Mouse (Mus musculus) T-cell, adult 2 months (primary cell): ENCODE data around the gene Npepps.
"Not testable (repeated sequence)": the region's sequence is repeated elsewhere in the genome, so short reads cannot be mapped to it uniquely, and the experiment has no call there.

Experiments
- DNase-seq: peaks from one replicate; pipeline ENCODE4 v3.0.0; 2022; ENCODE audit warnings: low spot score

Gene Npepps

GRCm38 (mm10) chr11:97280216-97280861 is at the start of gene Npepps:
Npepps (minus strand) TSS chr11:97280638.
- peak; percentile 78 for DNase-seq

GRCm38 (mm10) chr11:97328148-97328547 is 47.7 kb upstream of the Npepps start:
- peak; percentile 16 for DNase-seq

GRCm38 (mm10) chr11:97325224-97325623 is 44.8 kb upstream of the Npepps start:
- no peak for DNase-seq

- not testable (repeated sequence) for DNase-seq
Measured at GRCm38 (mm10) chr11:97321894-97322600, 41.6 kb upstream of the Npepps start.

GRCm38 (mm10) chr11:97321197-97321596 is 40.8 kb upstream of the Npepps start:
- DNase-seq, result no peak

GRCm38 (mm10) chr11:97315504-97316503 is 35.4 kb upstream of the Npepps start, which contains the start of gene Mrpl45:
Mrpl45 (plus strand) TSS chr11:97315716.
- DNase-seq, result peak; percentile 98

DNA sequence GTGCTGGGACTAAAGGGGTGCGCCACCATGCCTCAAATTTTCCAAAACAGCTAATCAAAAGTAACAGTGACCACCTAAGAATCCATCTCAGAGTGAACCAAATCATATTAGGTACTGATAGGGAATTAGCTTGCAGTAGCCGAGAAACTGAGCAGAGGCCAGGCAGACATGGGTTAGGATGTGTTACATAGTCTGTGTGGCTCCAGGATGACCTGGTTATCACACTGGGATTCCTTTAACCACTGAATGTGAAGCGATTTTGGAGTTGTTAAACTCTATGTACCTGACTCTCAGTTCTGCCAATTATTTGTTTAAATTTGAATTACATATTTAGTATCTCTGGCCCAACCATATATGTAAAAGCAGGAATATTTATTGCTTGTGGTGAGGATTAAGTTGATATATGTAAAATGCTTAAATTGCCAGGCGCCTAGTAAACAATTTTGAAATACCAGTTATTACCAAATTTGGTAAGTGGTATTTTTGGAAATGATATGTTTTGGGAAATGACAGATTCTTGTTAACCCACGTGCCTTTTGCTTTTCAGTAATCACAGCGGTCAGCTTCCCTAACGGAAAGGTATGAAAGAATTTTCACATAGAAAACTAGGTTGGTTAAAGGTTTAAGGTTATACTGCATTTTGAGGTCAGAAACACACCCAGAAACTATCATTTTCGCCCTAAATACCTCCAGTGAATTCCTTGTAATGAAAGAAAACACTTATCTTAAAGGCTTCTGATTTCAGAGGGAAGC is 34.5 kb upstream of the Npepps start:
- no peak for DNase-seq

GRCm38 (mm10) chr11:97314110-97314509 is 33.7 kb upstream of the Npepps start:
- DNase-seq, result peak; percentile 12

GRCm38 (mm10) chr11:97312871-97313270 is 32.4 kb upstream of the Npepps start:
- not testable (repeated sequence) for DNase-seq

DNA sequence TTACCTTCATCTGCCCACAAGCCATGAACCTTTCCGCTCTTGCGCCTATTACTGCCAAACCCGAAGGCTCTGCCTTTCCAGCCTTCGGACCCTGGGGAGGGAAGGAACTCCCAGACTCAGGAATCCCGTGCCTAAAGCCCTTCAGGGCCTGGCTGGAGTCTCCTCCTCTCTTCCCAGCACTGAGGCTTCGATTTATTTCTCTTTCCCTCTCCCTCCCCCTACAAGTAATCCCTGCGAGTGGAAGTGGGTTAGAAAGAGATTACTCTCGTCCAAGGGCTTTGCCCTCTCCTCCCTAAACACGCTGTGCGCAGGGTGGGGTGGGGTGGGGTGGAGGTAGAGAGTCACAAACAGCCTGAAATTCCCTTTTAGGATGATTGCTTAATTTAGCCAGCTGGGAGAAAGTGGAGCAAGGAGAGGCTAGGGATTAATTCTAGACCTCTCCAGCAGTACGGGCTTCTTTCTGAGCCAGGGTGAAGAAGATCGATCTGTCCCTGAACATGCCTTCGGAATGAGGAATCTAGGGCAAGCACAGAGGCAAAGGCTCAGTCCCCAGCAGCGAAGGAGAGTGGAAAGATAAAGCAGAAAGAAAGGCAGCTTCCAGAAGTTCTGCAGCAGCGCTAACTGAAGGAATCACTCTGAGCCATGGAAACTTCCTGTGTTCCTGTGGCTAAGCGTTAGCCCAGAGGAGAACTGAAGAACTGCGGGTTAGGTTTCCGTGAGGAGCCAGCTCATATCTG is 30.6 kb upstream of the Npepps start:
- DNase-seq, result no peak

DNA sequence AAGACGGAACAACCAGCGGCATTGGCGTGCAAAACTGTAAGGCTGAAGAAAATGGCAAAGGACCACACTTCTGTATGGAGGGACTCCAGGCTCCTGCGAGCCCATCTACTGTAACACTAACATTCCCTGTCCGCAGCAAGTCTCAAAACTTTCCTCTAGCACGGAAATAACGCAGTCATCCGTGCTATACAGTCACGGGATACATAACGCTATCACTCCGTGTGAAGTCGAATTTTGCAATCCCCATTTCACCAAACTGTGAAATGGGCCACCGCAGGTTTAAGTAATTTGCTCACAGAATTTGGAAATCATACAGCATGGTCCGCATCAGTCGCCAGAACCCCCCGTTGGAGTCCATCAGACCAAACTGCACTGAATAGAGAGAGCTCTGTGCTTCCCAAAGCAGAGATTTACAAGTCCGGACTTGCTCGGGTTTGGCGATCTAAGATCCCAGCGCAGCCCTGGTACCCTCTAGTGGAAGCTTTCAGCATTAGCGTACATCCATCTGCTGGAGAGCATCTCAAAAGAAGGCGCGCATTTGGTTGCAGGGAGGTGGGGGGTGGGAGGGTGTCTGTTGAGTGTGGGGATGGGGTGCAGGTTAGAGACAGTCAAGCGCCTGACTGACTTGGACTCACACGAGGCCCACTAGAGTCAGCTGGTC is 29.6 kb upstream of the Npepps start:
- DNase-seq, result peak; percentile 69

GRCm38 (mm10) chr11:97309451-97309836 is 29.0 kb upstream of the Npepps start:
- peak; percentile 8 for DNase-seq

DNA sequence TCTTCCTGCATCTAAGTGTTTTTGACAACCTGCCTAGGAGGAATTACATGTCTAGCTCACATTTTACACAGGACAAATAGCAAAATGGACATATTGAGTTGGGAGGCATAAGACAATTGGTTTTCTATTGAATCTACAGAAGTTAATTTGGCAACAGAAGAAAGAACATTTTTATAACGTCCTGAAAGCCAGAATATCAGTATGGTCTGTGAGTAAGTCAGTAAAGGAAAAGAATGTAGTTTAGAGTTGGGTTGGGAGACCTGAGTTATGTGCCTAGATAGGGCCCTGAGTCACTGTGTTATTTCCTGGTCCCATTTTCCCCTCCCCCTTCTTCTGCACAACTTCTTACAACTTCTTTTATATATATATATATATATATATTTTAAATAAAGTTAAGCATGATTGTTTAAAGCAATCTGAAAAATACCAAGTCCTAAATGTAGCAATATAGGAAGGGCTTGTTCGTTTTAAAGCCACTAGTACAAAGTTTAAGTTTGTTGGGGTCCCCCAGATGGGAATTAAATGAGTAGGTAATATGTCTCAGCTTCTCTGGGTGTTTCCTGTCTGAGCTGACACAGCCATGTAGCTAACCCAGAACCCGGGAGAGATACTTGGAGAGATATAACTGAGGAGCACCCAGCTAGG is 28.5 kb upstream of the Npepps start:
- DNase-seq, result no peak

- no peak for DNase-seq
Measured at GRCm38 (mm10) chr11:97307294-97308069, 27.0 kb upstream of the Npepps start.

DNA sequence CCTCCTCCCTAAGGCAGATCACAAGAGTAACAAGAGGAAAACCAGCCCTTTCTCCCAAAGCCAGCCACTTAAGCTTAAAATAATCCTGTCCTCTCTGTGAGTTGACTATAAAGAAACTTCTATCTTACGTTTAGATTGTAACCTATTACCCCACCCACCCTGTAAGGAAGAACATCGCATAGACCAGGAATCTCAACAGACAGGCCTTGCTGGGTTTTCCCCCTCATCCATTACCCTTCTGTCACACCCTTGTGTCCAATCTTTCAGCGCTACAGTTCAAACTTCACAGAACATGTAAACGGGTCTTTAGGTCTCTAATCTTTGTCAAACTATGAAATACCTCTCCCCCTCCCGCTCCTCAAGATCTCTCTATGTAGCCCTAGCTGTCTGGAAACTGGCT is 24.2 kb upstream of the Npepps start:
- DNase-seq, result no peak

DNA sequence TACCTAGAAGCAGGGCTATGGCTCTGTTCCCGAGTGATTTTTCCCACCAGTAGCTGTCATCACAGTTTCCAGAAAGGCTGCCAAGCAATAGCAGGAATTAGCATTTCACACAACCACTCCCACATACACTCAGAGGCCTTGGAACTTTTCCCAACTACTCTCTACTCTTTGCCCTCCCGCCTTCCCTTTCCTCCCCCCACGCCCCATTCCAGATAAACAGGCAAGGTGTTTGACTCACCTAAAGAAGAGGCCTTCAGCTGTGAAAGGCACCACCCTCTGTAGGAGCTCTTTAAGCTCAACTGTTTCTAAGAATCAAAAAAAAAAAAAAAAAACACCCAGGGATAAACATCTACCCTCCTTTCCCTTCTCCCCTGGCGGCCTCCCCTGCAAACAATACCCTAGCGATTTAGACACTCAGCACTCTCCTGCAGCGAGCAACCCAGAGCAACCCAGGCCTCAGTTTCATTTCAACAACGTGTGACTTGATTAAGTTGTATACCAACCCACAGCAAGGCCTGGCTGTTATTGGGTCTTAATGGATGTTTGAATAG is 21.9 kb upstream of the Npepps start:
- DNase-seq, result no peak

DNA sequence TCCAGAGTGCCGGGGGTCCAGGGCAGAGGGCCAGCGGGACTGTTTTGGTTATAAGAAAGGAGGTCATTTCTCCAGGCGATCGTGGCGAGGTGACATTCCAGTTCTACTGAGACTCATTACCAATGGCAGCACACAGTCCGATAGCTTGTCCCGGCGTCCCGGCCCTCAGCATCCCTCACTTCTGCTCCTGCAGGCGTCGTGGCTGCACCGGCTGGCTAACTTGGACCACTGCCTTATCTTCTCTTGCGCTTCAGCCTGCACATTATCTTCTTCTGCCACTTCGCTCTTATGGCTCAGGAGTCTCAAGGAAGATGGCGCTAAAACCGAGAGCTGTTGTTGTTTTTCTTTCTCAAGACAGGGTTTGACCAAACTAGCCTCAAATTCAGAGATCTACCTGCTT is 21.0 kb upstream of the Npepps start:
- DNase-seq, result no peak

- no peak for DNase-seq
Measured at GRCm38 (mm10) chr11:97299939-97300338, 19.5 kb upstream of the Npepps start.

GRCm38 (mm10) chr11:97296542-97296941 is 16.1 kb upstream of the Npepps start:
- DNase-seq, result no peak
